Mouse (Mus musculus) urinary bladder, postnatal 36 days (tissue): ENCODE measurements around the gene Rab3b.
"Not testable (repeated sequence)": the region's sequence is repeated elsewhere in the genome, so short reads cannot be mapped to it uniquely, and the experiment has no call there.

Experiments
- DNase-seq, 2 experiments: peaks; one replicate each; pipeline ENCODE4 v3.0.0; 2022; ENCODE audit warnings: low spot score in 2 of 2, mixed read lengths in 1 of 2

Rab3b gene

GRCm38 (mm10) chr4:108890876-108891275 lies 12.0 kb downstream of the Rab3b start:
- no peak for DNase-seq

- no peak for DNase-seq
Measured at GRCm38 (mm10) chr4:108900421-108900820, 21.6 kb downstream of the Rab3b start.

- no peak for DNase-seq
Measured at GRCm38 (mm10) chr4:108902886-108903285, 24.0 kb downstream of the Rab3b start.

GRCm38 (mm10) chr4:108903346-108903745 lies 24.5 kb downstream of the Rab3b start:
- no peak for DNase-seq

- DNase-seq: no peak
Measured at GRCm38 (mm10) chr4:108904076-108904475, 25.2 kb downstream of the Rab3b start.

- no peak for DNase-seq
Measured at GRCm38 (mm10) chr4:108904790-108905189, 25.9 kb downstream of the Rab3b start.

GRCm38 (mm10) chr4:108905859-108906258 lies 27.0 kb downstream of the Rab3b start:
- DNase-seq: no peak

GRCm38 (mm10) chr4:108907475-108907874 lies 28.6 kb downstream of the Rab3b start:
- no peak for DNase-seq

GRCm38 (mm10) chr4:108909872-108910425 lies 31.1 kb downstream of the Rab3b start:
- DNase-seq: no peak

GRCm38 (mm10) chr4:108911866-108912265 lies 33.0 kb downstream of the Rab3b start:
- DNase-seq: no peak

GRCm38 (mm10) chr4:108913180-108913579 lies 34.3 kb downstream of the Rab3b start:
- DNase-seq: no peak

GRCm38 (mm10) chr4:108914391-108914790 lies 35.5 kb downstream of the Rab3b start:
- DNase-seq: no peak

GRCm38 (mm10) chr4:108915101-108915500 lies 36.2 kb downstream of the Rab3b start:
- no peak for DNase-seq

- DNase-seq: no peak
Measured at GRCm38 (mm10) chr4:108917654-108918053, 38.8 kb downstream of the Rab3b start.

- DNase-seq: not testable (repeated sequence)
Measured at GRCm38 (mm10) chr4:108927945-108928344, 49.1 kb downstream of the Rab3b start.

- no peak for DNase-seq
Measured at GRCm38 (mm10) chr4:108933163-108933562, 54.3 kb downstream of the Rab3b start.

GRCm38 (mm10) chr4:108934856-108935255 lies 56.0 kb downstream of the Rab3b start:
- no peak for DNase-seq

- no peak for DNase-seq
Measured at GRCm38 (mm10) chr4:108937848-108938771, 59.2 kb downstream of the Rab3b start.

GRCm38 (mm10) chr4:108940681-108941473 lies 62.0 kb downstream of the Rab3b start:
- no peak for DNase-seq

- no peak for DNase-seq
Measured at GRCm38 (mm10) chr4:108942171-108942570, 63.3 kb downstream of the Rab3b start.

GRCm38 (mm10) chr4:108942986-108943720 lies 64.3 kb downstream of the Rab3b start:
- no peak for DNase-seq

- no peak for DNase-seq
Measured at GRCm38 (mm10) chr4:108949168-108949567, 70.3 kb downstream of the Rab3b start.
